Mouse (Mus musculus) kidney, postnatal 36 days (tissue): ENCODE data around the gene Ppp1r26.

ENCODE experiments used
- DNase-seq, 2 experiments: peaks; one replicate each; pipeline ENCODE4 v3.0.0; 2021 to 2022; ENCODE audit warnings: mixed read lengths in 2 of 2

Gene Ppp1r26

GRCm38 (mm10) chr2:28502987-28503386, 56.4 kb downstream of the Ppp1r26 start:
- DNase-seq: peak in 1 of 2 experiments; percentile 52

GRCm38 (mm10) chr2:28504676-28505075, 58.1 kb downstream of the Ppp1r26 start:
- no peak for DNase-seq
